Mouse (Mus musculus): ENCODE data around the gene Gbp6. TPM values are rescaled to one million over a fixed set of nuclear protein-coding genes. Genes with fewer than 3 reads are reported as not detected.

Gbp6 gene
- polyA plus RNA-seq, 2 experiments from 2014 or later = 128 to 168 TPM

Other genes starting within 250 kb of the Gbp6 start
- gene Gbp9, start 154.2 kb downstream of the Gbp6 start, polyA plus RNA-seq (2017; shearing (Covaris generic)) = 100 to 1,000 TPM in 1 of 2 experiments, 10 to 100 TPM in 1; 93.3 to 104 TPM
- gene Gbp8, start 154.2 kb downstream of the Gbp6 start, polyA plus RNA-seq (2017; shearing (Covaris generic)) = 10 to 100 TPM; 80.6 to 95.2 TPM
- gene Gbp4, start 154.1 kb downstream of the Gbp6 start, polyA plus RNA-seq (2017; shearing (Covaris generic)) = 100 to 1,000 TPM; 200 to 257 TPM
- 10 to 100 TPM; 40.9 to 51.1 TPM for gene Gbp10, start 54.2 kb downstream of the Gbp6 start, polyA plus RNA-seq (2017; shearing (Covaris generic))
- gene Gm43302, start within 50 bp of the Gbp6 start, polyA plus RNA-seq (2017; shearing (Covaris generic)) = 1 to 10 TPM in 1 of 2 experiments, not detected in 1; 2.6 TPM
- gene Lrrc8b, start 122.1 kb upstream of the Gbp6 start, polyA plus RNA-seq (2017; shearing (Covaris generic)) = 1 to 10 TPM; 1.6 to 2.3 TPM
- 10 to 100 TPM; 59.7 to 61.9 TPM for gene Lrrc8c, start 225.7 kb upstream of the Gbp6 start, polyA plus RNA-seq (2017; shearing (Covaris generic))

Measured in activated CD4-positive, CD25-positive, alpha-beta regulatory T cell, adult 4 months (primary cell).